ENCODE assay signal across 30 mouse cellular contexts in the genomic region with DNA sequence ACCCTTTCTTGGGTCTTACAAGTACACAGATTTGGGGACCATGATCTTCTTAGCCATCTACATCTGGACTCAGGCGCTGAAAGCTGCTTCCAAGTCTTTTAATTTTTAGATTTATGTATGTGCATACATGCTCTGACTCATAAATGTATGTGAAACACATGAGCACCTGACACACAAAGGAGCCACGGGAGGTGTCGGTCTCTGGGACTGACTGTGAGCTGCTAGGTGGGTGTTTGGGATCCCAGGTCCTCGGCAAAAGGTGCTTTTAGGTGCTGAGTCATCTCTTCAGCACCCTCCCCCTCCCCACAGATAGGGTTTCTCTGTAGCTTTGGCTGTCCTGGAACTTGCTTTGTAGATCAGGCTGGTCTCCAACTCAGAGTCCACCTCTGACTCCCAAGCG. TPM values are rescaled to one million over a fixed set of nuclear protein-coding genes. Genes with fewer than 3 reads are reported as not detected.
A peak's percentile ranks its signal among the peaks of the same experiment; 100 is the strongest.
DNase-seq lines count a peak whose midpoint lies in the region; ATAC-seq and TF ChIP-seq lines count a peak whose summit lies in the region.
"Had no signal": no experiment of that assay in that cellular context is flagged by ENCODE, and none has a peak within 500 bp of the region (broad histone marks: within the 10 kb centered on the region; RNA-seq: fewer than 3 reads in every experiment).

No protein-coding gene starts in this region.

- no peak for TF ChIP-seq POLR2A in thymus, adult 2 months (IDR thresholded peaks at IDR 0.05; ENCODE audit: control insufficient read depth, extremely low read depth, insufficient read depth, low read length, poor library complexity)
- TF ChIP-seq POLR2A in CH12.LX (IDR thresholded peaks at IDR 0.05; ENCODE audit: low read depth, low read length), result no peak

- TF ChIP-seq RAD21 in CH12.LX (IDR thresholded peaks at IDR 0.05; ENCODE audit: low read depth, low read length), result no peak

- no peaks in the 10 kb centered on the region for H3K9me3 ChIP-seq in CH12.LX (replicated peaks; ENCODE audit: low read length)
- no peaks in the 10 kb centered on the region for H3K9me3 ChIP-seq in stomach, postnatal 0 days (ENCODE audit: control insufficient read depth, low read length)
- H3K9me3 ChIP-seq in midbrain, embryonic 15.5 days, result no peaks in the 10 kb centered on the region
- H3K9me3 ChIP-seq: embryonic facial prominence, embryonic 15.5 days; forebrain, embryonic 15.5 days; hindbrain, embryonic 13.5 days had no signal

- H3K4me2 ChIP-seq in CH12.LX (ENCODE audit: insufficient read depth, low read depth, poor library complexity, severe bottlenecking), result no peak overlapping the region
- H3K4me2 ChIP-seq in stomach, postnatal 0 days (replicated peaks; ENCODE audit: low read depth), result no peak overlapping the region
- H3K4me2 ChIP-seq in midbrain, embryonic 15.5 days, result no peak overlapping the region
- H3K4me2 ChIP-seq: embryonic facial prominence, embryonic 12.5 days; forebrain, embryonic 15.5 days; heart, embryonic 11.5 days; hindbrain, embryonic 13.5 days had no signal

- H3K27ac ChIP-seq in thymus, adult 2 months (ENCODE audit: control insufficient read depth, insufficient read depth, low read length), result peak overlapping the region; percentile 1; the same call in 1 of the 2 replicates
- 0 out of 2 replicates have a peak overlapping the region, but pooled peaks have one; percentile 13 for H3K27ac ChIP-seq in CH12.LX (ENCODE audit: insufficient read depth, low read depth)
- 0 out of 2 replicates have a peak overlapping the region, but pooled peaks have one; percentile 24 for H3K27ac ChIP-seq in stomach, postnatal 0 days (replicated peaks)
- H3K27ac ChIP-seq in midbrain, embryonic 15.5 days, result no peak overlapping the region
- H3K27ac ChIP-seq: embryonic facial prominence, embryonic 12.5 days; forebrain, embryonic 15.5 days; hindbrain, embryonic 10.5 days; hindbrain, embryonic 13.5 days had no signal

- TF ChIP-seq CTCF in thymus, adult 2 months (IDR thresholded peaks at IDR 0.05; ENCODE audit: borderline replicate concordance, control insufficient read depth, extremely low read depth, insufficient read depth, low read length, poor library complexity), result no peak
- TF ChIP-seq CTCF in CH12.LX (conservative IDR thresholded peaks at IDR 0.05 in 1 of 2, IDR thresholded peaks at IDR 0.05 in 1 of 2; ENCODE audit: low read depth in 2 of 2, low read length in 2 of 2), result no peak
- no peak for TF ChIP-seq CTCF in stomach, postnatal 0 days (IDR thresholded peaks at IDR 0.05; ENCODE audit: low read depth)

- no peak for TF ChIP-seq EP300 in CH12.LX (IDR thresholded peaks at IDR 0.05; ENCODE audit: low read length)
- TF ChIP-seq EP300 in stomach, postnatal 0 days (optimal IDR thresholded peaks at IDR 0.05), result no peak

- in situ Hi-C loops in CH12.LX (cut with MboI; ENCODE audit: low pct_ligation_motif_present, low pct_unique_long_range_greater_than_20kb, low sequenced_read_pairs), result loop anchor here (5.0 kb wide), 1 partner anchor 39 kb away; no protein-coding TSS in a partner anchor

- ATAC-seq in stomach, postnatal 0 days (ENCODE audit: low FRiP score, low TSS enrichment), result no peak
- ATAC-seq in midbrain, embryonic 15.5 days (replicated peaks), result no peak
- ATAC-seq: forebrain, embryonic 15.5 days; hindbrain, embryonic 16.5 days; intestine, postnatal 0 days had no signal

- H3K4me1 ChIP-seq in thymus, adult 2 months (replicated peaks; ENCODE audit: control insufficient read depth, insufficient read depth, low read length), result peaks cover 28% of the 10 kb centered on the region
- H3K4me1 ChIP-seq in CH12.LX (ENCODE audit: control insufficient read depth in 1 of 2, insufficient read depth in 2 of 2), result peaks cover 15 to 68% of the 10 kb centered on the region in 2 experiments
- no peaks in the 10 kb centered on the region for H3K4me1 ChIP-seq in stomach, postnatal 0 days (replicated peaks; ENCODE audit: control insufficient read depth, insufficient read depth)
- H3K4me1 ChIP-seq in midbrain, embryonic 15.5 days, result no peaks in the 10 kb centered on the region
- H3K4me1 ChIP-seq: embryonic facial prominence, embryonic 15.5 days; forebrain, embryonic 15.5 days; hindbrain, embryonic 13.5 days had no signal

- no peaks in the 10 kb centered on the region for H3K79me2 ChIP-seq in CH12.LX (replicated peaks; ENCODE audit: control insufficient read depth, extremely low read depth, insufficient read depth, poor library complexity, severe bottlenecking)

- WGBS in thymus, adult 2 months, result 72% methylated on average over 5 of the region's 5 CpGs
- WGBS in stomach, postnatal 0 days, result 79% methylated on average over 5 of the region's 5 CpGs
- WGBS in midbrain, embryonic 15.5 days, result 92% methylated on average over 5 of the region's 5 CpGs

- H3K36me3 ChIP-seq in thymus, adult 2 months (ENCODE audit: control insufficient read depth, insufficient read depth, low read length), result peaks cover 36% of the 10 kb centered on the region
- peaks cover 37 to 71% of the 10 kb centered on the region in 2 experiments for H3K36me3 ChIP-seq in CH12.LX (replicated peaks in 1 of 2; ENCODE audit: control insufficient read depth in 1 of 2, insufficient read depth in 1 of 2, low read length in 1 of 2)
- H3K36me3 ChIP-seq in stomach, postnatal 0 days (ENCODE audit: control insufficient read depth, insufficient read depth, low read length), result peaks cover 18% of the 10 kb centered on the region
- H3K36me3 ChIP-seq in midbrain, embryonic 15.5 days (replicated peaks), result peaks cover 30% of the 10 kb centered on the region

- dilution Hi-C loops in CH12.LX (cut with MboI; ENCODE audit: extremely low pct_ligation_motif_present, extremely low pct_unique_long_range_greater_than_20kb, low sequenced_read_pairs), result no loop called here

- H3K9ac ChIP-seq in CH12.LX (ENCODE audit: insufficient read depth, low read depth), result no peak overlapping the region
- H3K9ac ChIP-seq in stomach, postnatal 0 days (ENCODE audit: low read length), result no peak overlapping the region
- H3K9ac ChIP-seq in midbrain, embryonic 15.5 days, result no peak overlapping the region
- H3K9ac ChIP-seq: embryonic facial prominence, embryonic 12.5 days; embryonic facial prominence, embryonic 15.5 days; forebrain, embryonic 15.5 days; hindbrain, embryonic 13.5 days had no signal

- H3K27me3 ChIP-seq in thymus, adult 2 months (ENCODE audit: control insufficient read depth, insufficient read depth, low read length), result no peaks in the 10 kb centered on the region
- no peaks in the 10 kb centered on the region for H3K27me3 ChIP-seq in CH12.LX (replicated peaks)
- H3K27me3 ChIP-seq in stomach, postnatal 0 days (ENCODE audit: control insufficient read depth, insufficient read depth, low read length), result no peaks in the 10 kb centered on the region
- H3K27me3 ChIP-seq in midbrain, embryonic 15.5 days (replicated peaks), result no peaks in the 10 kb centered on the region
- H3K27me3 ChIP-seq: embryonic facial prominence, embryonic 12.5 days; embryonic facial prominence, embryonic 15.5 days; forebrain, embryonic 15.5 days had no signal

- no peak for DNase-seq in thymus, adult 2 months
- DNase-seq in thymus, postnatal 10 days (ENCODE audit: low spot score in 2 of 2), result no peak
- DNase-seq in CH12.LX (ENCODE audit: extremely low read depth), result no peak
- DNase-seq in induced T-regulatory cell, adult 2 months (ENCODE audit: low read depth), result peak; percentile 69
- DNase-seq in stomach, postnatal 0 days (ENCODE audit: low spot score), result no peak
- DNase-seq in heart, postnatal 4 days, result no peak
- no peak for DNase-seq in urinary bladder, postnatal 36 days (ENCODE audit: low spot score in 2 of 2)
- DNase-seq: adrenal gland, adult 8-10 months; adrenal gland, postnatal 25 days; B cell, adult 2 months; cerebellum, adult 18-20 months; cerebellum, adult 9-10 months; cerebellum, postnatal 14 days; gastrocnemius, postnatal 10 days; heart, adult 11 months had no signal

- H3K4me3 ChIP-seq in thymus, adult 2 months (ENCODE audit: control insufficient read depth, insufficient read depth, low read length), result no peak overlapping the region
- H3K4me3 ChIP-seq in CH12.LX (replicated peaks in 1 of 3; ENCODE audit: low read depth in 2 of 3, low read length in 2 of 3, poor library complexity in 1 of 3), result no peak overlapping the region
- no peak overlapping the region for H3K4me3 ChIP-seq in stomach, postnatal 0 days (ENCODE audit: low read depth, low read length)
- H3K4me3 ChIP-seq in midbrain, embryonic 15.5 days, result no peak overlapping the region
- H3K4me3 ChIP-seq: embryonic facial prominence, embryonic 12.5 days; embryonic facial prominence, embryonic 15.5 days; forebrain, embryonic 15.5 days; hindbrain, embryonic 10.5 days; hindbrain, embryonic 13.5 days had no signal

RNA-seq across cellular contexts. Expression of a gene that starts 0.8 kb away (rescaled TPM):
- polyA plus RNA-seq in thymus, adult 2 months (2012; rRNA removed), result 39.7 and 45.2 TPM in 2 replicates
- total RNA-seq in CH12.LX (2012; rRNA removed), result 11.9 and 20.0 TPM in 2 replicates
- 8.2 and 8.3 TPM in 2 replicates for total RNA-seq in CH12.LX (2014; rRNA removed)
- 12.1 and 12.5 TPM in 2 replicates for polyA plus RNA-seq in CH12.LX (2012; ENCODE audit: insufficient read length, low read depth)
- 93.5 and 109 TPM in 2 replicates for polyA plus RNA-seq in stomach, postnatal 0 days (2015; fragmentation: Nextera tagmentation; extraction: Ambion mirVana)
- total RNA-seq in heart, postnatal 4 days (2021), result under 1 TPM; 0.48 to 0.79 TPM
- polyA plus RNA-seq in midbrain, embryonic 15.5 days (2015; fragmentation: Nextera tagmentation; extraction: Ambion mirVana), result 0.56 and 0.65 TPM in 2 replicates

RNA-seq across cellular contexts. Expression of a gene that starts 13.8 kb away (rescaled TPM):
- 134 and 143 TPM in 2 replicates for polyA plus RNA-seq in thymus, adult 2 months (2012; rRNA removed)
- 64.0 and 64.8 TPM in 2 replicates for total RNA-seq in CH12.LX (2012; rRNA removed)
- total RNA-seq in CH12.LX (2014; rRNA removed), result 85.0 and 95.7 TPM in 2 replicates
- polyA plus RNA-seq in CH12.LX (2012; ENCODE audit: insufficient read length, low read depth), result 73.2 and 79.5 TPM in 2 replicates
- 51.4 and 53.9 TPM in 2 replicates for polyA plus RNA-seq in stomach, postnatal 0 days (2015; fragmentation: Nextera tagmentation; extraction: Ambion mirVana)
- total RNA-seq in heart, postnatal 4 days (2021), result 10 to 100 TPM; 35.1 to 35.6 TPM
- polyA plus RNA-seq in midbrain, embryonic 15.5 days (2015; fragmentation: Nextera tagmentation; extraction: Ambion mirVana), result 118 and 120 TPM in 2 replicates

RNA-seq across cellular contexts. Expression of a gene that starts 23.1 kb away (rescaled TPM):
- 2.8 and 4.6 TPM in 2 replicates for polyA plus RNA-seq in thymus, adult 2 months (2012; rRNA removed)
- total RNA-seq in CH12.LX (2012; rRNA removed), result 0.21 TPM in 1 of 2 replicates, not detected in the other
- total RNA-seq in CH12.LX (2014; rRNA removed), result not detected in 2 replicates
- polyA plus RNA-seq in CH12.LX (2012; ENCODE audit: insufficient read length, low read depth), result not detected in 2 replicates
- 17.6 and 21.5 TPM in 2 replicates for polyA plus RNA-seq in stomach, postnatal 0 days (2015; fragmentation: Nextera tagmentation; extraction: Ambion mirVana)
- 1 to 10 TPM; 6.3 to 6.8 TPM for total RNA-seq in heart, postnatal 4 days (2021)
- polyA plus RNA-seq in midbrain, embryonic 15.5 days (2015; fragmentation: Nextera tagmentation; extraction: Ambion mirVana), result 1.6 and 2.0 TPM in 2 replicates

RNA-seq across cellular contexts. Expression of a gene that starts 51.4 kb away (rescaled TPM):
- 0.15 TPM in 1 of 2 replicates, not detected in the other for polyA plus RNA-seq in thymus, adult 2 months (2012; rRNA removed)
- total RNA-seq in CH12.LX (2012; rRNA removed) (0.13 and 0.17 TPM in 2 replicates), CH12.LX (2014; rRNA removed) (not detected in 2 replicates)
- polyA plus RNA-seq in CH12.LX (2012; ENCODE audit: insufficient read length, low read depth), result 0.11 TPM in 1 of 2 replicates, not detected in the other
- polyA plus RNA-seq in stomach, postnatal 0 days (2015; fragmentation: Nextera tagmentation; extraction: Ambion mirVana), result 0.11 and 0.19 TPM in 2 replicates
- total RNA-seq in heart, postnatal 4 days (2021), result under 1 TPM; 0.20 to 0.45 TPM
- 1.3 and 2.0 TPM in 2 replicates for polyA plus RNA-seq in midbrain, embryonic 15.5 days (2015; fragmentation: Nextera tagmentation; extraction: Ambion mirVana)
- total RNA-seq: adrenal gland, postnatal 25 days; common myeloid progenitor, adult 5-6 weeks; gastrocnemius, postnatal 10 days; gastrocnemius, postnatal 4 days; heart, adult 8-10 months had no signal
- polyA plus RNA-seq: activated CD4-positive, CD25-positive, alpha-beta regulatory T cell, adult 4 months; embryonic facial prominence, embryonic 12.5 days; intestine, embryonic 14.5 days; intestine, postnatal 0 days had no signal

RNA-seq across cellular contexts. Expression of a gene that starts 51.8 kb away (rescaled TPM):
- 0.90 and 1.1 TPM in 2 replicates for polyA plus RNA-seq in thymus, adult 2 months (2012; rRNA removed)
- not detected in 2 replicates for total RNA-seq in CH12.LX (2012; rRNA removed)
- total RNA-seq in CH12.LX (2014; rRNA removed), result not detected in 2 replicates
- polyA plus RNA-seq in CH12.LX (2012; ENCODE audit: insufficient read length, low read depth), result not detected in 2 replicates
- polyA plus RNA-seq in stomach, postnatal 0 days (2015; fragmentation: Nextera tagmentation; extraction: Ambion mirVana), result 5.3 and 6.5 TPM in 2 replicates
- not detected for total RNA-seq in heart, postnatal 4 days (2021)
- polyA plus RNA-seq in midbrain, embryonic 15.5 days (2015; fragmentation: Nextera tagmentation; extraction: Ambion mirVana), result 3.0 and 5.0 TPM in 2 replicates
- total RNA-seq: common myeloid progenitor, adult 5-6 weeks; gastrocnemius, postnatal 10 days; heart, adult 8-10 months had no signal
- polyA plus RNA-seq: activated CD4-positive, CD25-positive, alpha-beta regulatory T cell, adult 4 months; forebrain, embryonic 11.5 days had no signal
